Mouse (Mus musculus): Measurements from ENCODE around the gene Runx1.

The Runx1 gene

GRCm38 (mm10) chr16:92651256-92651655 lies 174.7 kb downstream of the Runx1 start:
- no peak for DNase-seq (ENCODE audit: low spot score)

GRCm38 (mm10) chr16:92646153-92646552 lies 179.8 kb downstream of the Runx1 start:
- DNase-seq (ENCODE audit: low spot score), result no peak

DNA sequence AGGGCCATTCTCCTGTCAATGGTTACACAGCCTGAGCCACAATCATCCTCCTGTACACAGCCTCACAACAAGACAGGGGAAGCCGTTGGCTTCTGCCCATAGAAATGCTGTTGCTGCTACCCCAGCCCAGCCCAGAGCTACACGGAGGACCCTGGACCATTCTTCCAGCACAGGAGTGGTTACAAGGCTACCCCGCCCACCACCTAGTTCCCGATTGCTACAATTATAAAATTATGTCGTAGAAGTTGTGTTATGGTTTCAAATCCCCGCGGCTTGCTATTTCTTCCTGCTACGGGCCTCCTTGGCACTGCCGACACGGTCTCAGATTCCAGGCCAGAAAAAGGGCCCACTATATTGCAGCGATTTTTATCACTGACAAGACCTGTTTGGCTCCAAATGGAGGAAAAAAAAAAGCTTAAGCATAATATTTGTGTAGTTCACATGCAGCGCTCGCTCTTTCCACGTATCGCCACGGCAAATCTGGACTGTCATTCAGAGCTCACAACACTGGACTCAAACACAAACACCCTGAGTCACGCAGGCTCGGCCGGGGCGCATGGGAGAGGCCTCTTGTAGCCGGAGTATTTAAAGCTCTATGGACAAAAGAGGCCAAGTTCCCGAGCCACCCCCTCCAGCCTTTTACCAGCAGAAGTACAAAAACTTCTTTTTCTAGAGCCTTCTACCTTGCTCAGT lies 180.4 kb downstream of the Runx1 start:
- no peak for DNase-seq (ENCODE audit: low spot score)

GRCm38 (mm10) chr16:92644718-92645422 lies 181.1 kb downstream of the Runx1 start:
- no peak for DNase-seq (ENCODE audit: low spot score)

DNA sequence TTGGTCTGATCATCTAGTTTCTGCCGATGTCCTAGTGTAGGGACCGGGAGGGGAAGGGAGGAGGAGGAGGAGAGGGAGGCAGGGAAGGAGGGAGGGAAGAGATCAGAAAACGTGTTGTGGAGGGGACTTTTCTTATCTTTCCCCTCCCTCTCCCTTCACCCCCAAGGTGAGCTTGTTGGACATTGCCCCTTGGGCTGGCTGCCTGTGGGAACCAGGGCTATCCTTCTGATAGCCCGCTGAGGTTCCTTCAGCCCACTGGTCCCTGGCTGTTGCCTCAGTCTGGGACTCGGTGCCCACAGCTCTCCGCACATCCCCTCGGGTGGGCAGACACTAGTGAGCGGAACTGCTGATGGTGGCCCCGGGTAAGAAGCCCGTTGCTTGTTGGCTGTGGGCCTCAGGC lies 181.6 kb downstream of the Runx1 start:
- DNase-seq (ENCODE audit: low spot score), result no peak

DNA sequence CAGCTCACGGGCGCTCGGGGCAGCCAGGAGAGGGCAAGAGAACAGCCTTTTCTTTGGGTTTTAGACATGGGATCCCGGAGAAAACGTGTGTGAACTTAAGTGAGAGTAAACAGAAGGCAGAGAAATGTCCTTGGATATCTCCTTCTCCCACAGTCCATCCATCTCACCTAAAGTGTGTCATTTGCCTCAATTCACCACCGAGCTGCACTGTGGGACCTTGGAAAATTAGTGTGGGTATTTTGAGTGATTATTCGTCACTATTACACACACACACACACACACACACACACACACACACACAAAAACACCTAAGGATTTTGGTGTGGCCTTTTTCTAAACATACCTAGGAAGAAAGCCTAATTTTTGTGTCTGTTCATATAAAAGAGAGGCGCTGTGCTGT lies 183.7 kb downstream of the Runx1 start:
- no peak for DNase-seq (ENCODE audit: low spot score)

DNA sequence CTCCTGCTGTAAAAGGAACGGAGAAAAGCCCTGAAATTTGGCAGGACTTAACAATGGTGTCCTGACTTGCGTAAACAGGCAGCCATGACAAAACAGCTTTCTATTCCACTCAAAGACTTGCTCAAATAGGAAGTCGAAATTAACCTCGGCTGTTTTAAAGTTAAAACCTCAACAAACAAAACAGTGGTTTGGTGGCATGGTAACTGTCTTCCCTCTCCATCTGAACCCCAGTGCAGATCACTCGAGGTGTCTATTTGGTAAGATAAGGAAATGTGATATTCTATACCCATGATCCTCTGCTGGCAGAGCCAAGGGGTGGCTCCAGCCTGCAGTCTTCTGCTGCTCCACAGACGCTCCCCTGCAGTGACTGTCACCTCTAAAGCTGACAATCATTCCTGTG lies 184.9 kb downstream of the Runx1 start:
- DNase-seq (ENCODE audit: low spot score), result no peak

DNA sequence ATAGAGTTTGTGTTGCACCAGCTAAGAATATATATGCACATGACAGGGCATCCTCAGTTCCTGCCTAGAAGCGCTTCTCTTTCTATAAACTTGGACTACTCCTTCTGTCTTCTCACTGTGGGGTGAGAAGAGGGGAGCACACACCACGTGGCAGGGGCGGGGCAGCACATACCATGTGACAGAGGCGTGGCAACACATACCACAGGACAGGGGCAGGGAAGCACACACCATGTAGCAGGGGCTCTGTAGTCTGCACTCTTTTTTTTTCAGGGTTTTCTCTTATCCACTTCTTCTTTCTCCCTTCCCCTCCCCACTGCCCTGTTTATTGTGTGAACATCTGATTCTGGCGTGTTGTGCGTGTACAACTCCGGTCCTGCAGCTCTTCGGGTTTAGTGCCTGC lies 186.9 kb downstream of the Runx1 start:
- DNase-seq (ENCODE audit: low spot score), result no peak

GRCm38 (mm10) chr16:92637033-92637432 lies 188.9 kb downstream of the Runx1 start:
- DNase-seq (ENCODE audit: low spot score), result peak; percentile 33

DNA sequence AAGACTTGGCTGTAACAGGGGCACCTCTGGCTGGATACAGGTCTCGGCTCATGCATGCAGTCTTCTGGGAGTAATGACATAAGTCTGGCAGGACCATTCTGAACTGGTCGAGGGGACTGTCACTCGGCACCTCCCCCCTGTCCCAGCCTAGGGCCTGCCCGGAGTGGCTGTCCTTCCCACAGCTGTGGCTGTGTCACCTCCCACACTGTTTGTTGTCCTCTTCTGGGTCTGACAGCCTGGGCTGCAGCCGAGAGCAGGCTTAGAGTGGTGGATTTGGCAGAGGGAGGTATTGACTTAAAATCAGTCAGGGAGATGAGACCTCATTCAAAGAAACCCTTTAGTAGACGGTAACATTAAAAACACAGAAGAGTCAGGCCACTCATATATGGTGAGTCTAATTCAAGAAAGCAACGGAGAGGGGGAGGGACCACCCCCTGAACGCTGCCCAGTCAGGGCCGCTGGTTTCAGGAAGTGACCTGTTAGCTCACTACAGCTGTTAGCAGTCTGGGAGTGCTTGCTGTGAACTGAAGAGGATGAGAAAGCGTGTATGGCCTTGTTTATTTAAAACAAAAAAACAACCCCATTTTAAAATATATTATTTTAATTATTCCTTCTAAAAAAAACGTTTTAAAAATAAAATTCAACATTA lies 193.7 kb downstream of the Runx1 start:
- DNase-seq (ENCODE audit: low spot score), result no peak

- DNase-seq (ENCODE audit: low spot score), result no peak
Observed at GRCm38 (mm10) chr16:92631637-92632036, 194.3 kb downstream of the Runx1 start.

- DNase-seq (ENCODE audit: low spot score), result no peak
Observed at GRCm38 (mm10) chr16:92630950-92631349, 195.0 kb downstream of the Runx1 start.

GRCm38 (mm10) chr16:92629829-92630228 lies 196.1 kb downstream of the Runx1 start:
- no peak for DNase-seq (ENCODE audit: low spot score)

DNA sequence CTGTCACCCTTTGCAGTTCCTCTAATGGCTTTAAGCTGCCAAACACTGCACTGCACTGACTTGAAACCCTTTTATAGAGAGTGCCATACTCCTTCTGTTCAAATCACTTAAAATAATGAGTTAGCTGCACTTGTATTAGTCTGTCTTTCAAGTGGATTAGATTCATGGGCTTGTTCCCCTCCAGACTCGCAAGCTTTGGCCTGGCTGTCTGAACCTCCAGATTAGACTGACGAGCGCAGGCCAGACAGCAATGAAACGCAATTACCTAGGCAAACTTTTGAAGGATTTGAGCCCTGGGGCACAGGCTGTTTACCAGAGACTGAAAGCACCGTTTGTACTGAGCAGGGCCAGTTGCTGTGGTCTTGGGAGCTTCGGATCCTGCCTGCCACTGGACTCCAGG lies 198.7 kb downstream of the Runx1 start:
- no peak for DNase-seq (ENCODE audit: low spot score)

DNA sequence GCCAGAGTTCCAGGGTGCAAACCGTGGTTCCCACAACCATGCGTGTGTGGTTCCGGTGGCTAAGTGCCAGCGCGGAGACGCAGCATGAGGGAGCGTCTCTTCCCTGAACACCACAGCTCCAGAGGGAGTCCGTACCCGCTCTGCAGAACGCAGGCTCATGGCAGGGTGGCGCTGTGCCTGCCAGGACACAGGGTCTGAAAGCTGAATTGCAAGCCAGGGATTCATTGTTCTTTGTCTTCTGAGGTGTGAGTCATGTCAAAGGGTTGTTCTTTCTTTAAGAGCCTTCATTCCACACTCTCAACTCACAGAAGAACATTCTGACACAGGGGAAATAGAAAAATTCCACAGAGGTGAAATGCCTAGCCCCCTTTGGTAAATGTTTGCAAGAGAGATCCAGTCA lies 202.0 kb downstream of the Runx1 start:
- no peak for DNase-seq (ENCODE audit: low spot score)

GRCm38 (mm10) chr16:92621859-92622258 lies 204.1 kb downstream of the Runx1 start:
- DNase-seq (ENCODE audit: low spot score), result no peak

GRCm38 (mm10) chr16:92620841-92621518 lies 205.0 kb downstream of the Runx1 start:
- DNase-seq (ENCODE audit: low spot score), result no peak

DNA sequence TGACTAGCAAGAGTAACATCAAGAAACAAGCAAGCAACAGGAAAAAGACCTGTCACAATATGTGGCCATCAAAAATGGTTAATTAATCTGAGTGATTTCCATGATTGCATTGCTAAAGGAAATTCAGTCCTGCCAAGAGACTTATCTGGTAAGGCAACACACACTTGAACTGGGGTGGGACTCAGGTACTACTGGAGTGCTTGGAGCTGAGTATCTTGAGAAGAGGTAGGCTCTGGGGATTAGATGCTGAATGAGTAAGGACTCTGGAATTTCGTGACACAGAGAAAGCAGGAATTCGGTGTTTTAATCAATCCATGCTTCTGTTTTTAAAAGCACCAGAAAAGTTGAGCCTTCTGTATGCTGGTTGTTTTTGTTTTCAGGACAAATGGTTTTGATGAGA lies 209.1 kb downstream of the Runx1 start:
- DNase-seq (ENCODE audit: low spot score), result no peak

DNA sequence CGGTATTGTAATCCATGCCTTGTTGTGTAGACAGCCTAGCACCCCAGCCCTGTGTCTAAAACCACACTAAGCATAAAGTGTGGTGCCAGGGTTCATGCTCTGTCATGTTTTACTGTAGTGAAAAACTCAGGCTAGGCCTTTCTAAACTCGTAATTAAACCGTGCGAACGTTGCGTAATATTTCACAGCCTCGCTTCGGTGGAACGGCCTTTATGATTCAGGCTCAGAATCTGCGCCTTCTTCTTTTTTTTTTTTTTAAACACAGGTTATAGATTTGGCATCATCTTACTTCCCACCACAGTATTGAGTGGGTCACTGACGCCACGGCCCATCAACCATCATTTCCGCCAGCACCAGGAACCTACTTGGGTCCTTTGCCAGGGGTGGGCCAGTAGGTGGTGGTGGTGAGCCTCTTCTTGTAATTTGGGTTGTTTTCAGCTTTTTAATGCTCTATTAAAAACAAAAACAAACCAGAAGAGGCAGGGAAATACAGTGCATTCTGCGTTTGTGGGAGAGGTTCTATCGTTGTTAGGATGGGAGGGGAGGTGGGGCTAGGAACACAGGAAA lies 210.6 kb downstream of the Runx1 start:
- no peak for DNase-seq (ENCODE audit: low spot score)

DNA sequence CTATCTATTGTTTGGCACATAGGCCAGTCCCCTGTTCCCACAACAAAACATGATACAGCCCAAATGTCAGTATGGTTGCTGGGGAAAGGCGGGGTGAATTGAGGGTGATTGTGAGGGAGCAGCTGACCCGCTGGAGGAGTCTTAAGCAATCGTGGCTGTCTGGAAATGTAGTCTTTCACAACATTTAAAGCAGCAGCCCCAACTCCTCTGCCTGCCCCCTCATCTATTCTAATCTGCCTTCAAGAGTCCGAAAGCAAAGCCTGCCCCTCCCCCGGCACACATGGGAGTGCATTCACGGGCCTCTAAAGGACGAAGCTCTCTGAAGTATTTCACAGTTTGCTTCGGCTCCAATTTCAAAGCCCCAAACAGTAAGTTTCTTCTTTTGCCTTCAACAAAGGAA lies 213.4 kb downstream of the Runx1 start:
- peak; percentile 75 for DNase-seq (ENCODE audit: low spot score)

DNA sequence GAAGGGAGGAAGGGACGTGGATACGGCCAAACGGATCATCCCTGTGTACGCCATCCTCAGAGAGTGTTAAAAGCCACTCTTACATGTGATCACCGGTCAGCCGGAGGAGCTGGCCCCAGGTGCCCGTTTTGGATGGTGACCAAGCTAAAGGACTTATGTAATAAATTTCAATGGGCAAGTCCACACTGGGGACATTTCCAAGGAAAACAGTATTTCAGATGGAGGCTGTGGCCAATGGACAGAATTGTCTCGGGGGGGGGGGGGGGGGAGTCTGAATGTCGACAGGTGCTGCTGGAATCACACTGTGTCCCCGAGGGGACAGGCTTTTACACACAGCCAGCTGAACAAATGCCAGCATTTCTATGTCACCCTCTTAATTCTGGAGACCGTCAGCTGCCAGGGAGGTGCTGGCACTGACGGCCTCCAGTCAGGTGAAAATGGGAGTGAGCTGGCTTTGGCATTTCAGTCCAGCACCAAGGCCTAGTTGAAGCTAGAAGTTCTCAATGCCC lies 214.3 kb downstream of the Runx1 start:
- peak; percentile 74 for DNase-seq (ENCODE audit: low spot score)

DNA sequence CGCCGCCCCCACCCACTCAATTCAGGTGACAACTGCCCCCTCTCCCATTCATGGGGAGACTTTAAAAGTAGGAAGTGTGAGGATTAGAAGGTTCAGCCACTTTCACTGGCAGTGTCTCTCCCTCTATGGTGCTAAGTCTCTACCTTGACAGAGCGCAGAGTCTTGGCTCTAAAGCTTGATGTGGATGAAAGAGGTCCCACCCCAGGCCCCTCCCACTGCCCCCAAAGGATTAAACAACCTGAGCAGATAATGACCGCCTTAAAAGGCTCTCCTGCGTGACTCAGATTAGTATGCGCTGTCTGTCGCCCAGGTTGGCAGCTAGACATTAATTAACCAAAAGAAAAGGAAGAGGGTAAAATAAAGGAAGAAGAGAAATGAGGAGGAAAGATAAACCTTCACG lies 215.5 kb downstream of the Runx1 start:
- no peak for DNase-seq (ENCODE audit: low spot score)

Data from adipocyte (in vitro differentiated cells).